Mouse (Mus musculus) embryo, embryonic 11.5 days (tissue): ENCODE measurements around the gene Hmg20a.
"Not testable (repeated sequence)": the region's sequence is repeated elsewhere in the genome, so short reads cannot be mapped to it uniquely, and the experiment has no call there.

ENCODE experiments used
- DNase-seq: peaks from one replicate; pipeline ENCODE4 v3.0.0-alpha.2; 2012; ENCODE audit warnings: low read depth, low spot score

Hmg20a gene

DNA sequence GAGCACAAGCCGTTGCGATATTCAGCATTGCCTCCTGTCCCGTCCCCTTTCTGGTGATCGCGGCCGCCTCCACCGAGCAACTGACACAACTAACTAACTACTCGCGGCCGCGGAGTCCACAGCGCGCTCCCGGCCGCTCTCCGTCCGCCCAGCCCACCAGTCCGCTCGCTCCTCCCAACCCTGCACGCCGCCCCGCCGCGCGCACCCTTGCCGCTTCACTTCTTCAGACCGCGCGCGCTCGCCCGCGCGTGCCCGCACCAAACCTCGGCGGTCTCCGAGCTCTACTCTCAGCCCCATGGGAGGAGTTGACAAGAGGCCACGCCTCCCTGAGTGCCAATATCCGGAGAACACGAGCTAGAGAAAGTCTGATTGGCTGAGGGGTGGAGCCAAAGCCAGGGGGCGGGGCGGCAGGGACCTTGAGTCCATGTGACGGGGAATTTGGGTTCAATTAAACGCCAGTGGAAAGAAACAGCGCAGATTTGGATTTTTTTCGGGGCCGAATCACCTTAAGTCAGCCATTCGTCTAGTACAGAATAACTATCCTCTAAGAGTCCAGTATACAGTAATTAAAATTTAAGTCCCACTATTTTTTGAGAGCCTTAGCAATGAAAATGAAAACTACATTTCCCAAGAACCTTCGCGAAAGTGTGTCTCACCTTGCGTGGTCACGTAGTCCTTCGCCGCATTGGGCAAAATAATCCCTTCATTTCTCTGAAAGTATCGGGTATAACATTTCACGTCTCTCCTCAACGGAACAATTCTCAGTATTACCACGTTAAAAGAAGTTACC is at the start of gene Hmg20a, which contains the start of gene Peak1:
Hmg20a (plus strand) TSS at position 662 of the 790 bp plus-strand sequence.
Peak1 (minus strand) TSS at position 120 of the 790 bp plus-strand sequence.
- DNase-seq, result peak; percentile 100

- no peak for DNase-seq
Measured at GRCm38 (mm10) chr9:56368814-56369213, 49.6 kb upstream of the Hmg20a start.

DNA sequence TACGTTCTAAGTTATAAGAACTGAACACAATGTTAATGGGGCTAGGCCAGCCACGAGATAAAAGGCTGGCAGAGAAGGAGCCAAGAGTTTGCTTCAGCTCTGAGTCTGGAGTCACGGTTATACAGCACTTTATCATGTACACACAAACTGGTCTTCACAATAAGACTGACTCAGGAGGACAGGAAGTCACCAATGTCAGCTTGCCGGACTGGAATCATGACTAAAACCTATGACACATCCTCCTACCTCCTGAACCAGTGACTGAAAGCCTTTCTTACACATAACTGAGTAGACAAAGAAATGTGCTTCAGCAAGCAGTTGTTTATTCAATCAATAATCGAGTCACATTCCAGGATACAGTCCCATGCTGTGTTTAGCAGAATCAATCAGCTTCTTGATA is 47.7 kb upstream of the Hmg20a start:
- DNase-seq, result no peak

DNA sequence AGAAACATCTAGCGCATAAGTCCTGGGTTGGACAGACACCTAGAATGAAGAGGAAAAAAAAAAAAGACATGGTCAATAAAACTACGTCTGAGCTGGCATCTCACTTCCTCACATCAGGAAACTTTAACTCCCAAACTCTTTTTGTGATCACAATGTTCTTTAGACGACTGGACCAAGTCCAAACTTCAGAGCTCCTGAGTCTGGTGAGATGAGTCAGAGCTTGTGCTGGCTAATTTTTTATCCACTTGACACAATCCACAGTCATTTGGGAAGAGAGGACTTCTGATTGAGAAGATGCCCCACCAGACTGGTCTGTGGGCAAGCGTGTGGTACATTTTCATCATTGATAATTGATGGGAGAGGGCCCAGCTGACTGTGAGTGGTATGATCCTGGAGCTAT is 44.0 kb upstream of the Hmg20a start:
- DNase-seq, result no peak

DNA sequence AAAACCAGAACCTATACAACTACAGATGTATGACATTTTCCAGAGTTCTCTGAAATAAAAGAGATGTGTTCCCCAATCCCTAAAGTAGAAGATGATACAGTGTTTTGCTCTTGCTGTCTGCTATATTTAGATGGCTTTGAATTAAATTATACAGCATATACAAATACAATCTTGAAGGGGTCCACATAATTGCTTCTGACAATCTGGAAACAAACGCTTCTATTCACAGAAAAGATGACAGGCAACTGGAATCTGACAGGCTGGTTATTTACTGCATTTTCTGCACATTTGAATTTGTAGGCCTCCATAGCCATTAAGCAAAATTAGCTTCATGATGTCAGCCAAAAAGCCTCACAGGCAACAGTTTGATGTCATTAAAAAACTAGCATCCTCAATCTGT is 35.6 kb upstream of the Hmg20a start:
- no peak for DNase-seq

GRCm38 (mm10) chr9:56392857-56393256 is 25.6 kb upstream of the Hmg20a start:
- no peak for DNase-seq

- no peak for DNase-seq
Measured at GRCm38 (mm10) chr9:56396306-56396705, 22.1 kb upstream of the Hmg20a start.

GRCm38 (mm10) chr9:56404619-56405018 is 13.8 kb upstream of the Hmg20a start:
- no peak for DNase-seq

DNA sequence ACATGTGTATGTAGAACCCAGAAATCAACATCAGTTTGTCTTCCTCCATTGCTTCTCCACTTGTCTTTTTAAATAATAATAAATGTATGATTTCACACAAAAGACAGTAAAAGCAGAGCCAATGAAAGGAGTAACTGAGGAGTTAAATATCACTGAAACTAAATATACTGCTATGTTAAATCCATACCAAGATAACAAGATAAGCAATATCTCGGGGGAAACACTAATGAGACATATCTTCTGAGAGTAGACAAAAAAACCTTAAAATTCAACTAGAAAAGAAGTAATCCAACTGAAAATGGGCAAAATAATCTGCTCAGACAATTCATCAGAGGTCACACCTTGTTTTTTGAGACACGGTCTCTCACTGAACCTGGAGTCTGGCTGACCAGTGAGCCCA is 8.5 kb upstream of the Hmg20a start:
- no peak for DNase-seq

DNA sequence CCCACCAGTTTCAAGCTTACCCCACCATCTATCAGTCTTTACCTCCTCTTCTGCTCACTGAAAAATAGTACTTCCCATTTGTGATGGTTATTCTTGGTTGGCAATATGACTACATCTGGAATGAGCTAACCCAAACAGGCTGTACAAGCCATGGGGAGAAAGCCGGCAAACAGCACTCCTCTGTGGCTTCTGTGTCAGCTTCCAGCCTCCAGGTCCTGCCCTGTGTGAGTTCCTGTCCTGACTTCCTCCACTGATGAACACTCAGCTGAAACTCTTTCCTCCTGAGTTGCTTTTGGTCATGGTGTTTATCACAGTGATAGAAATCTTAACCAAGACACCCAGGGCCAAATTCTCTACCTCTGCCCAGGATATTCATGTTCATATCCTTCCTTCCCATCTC is 5.7 kb upstream of the Hmg20a start:
- DNase-seq, result no peak

DNA sequence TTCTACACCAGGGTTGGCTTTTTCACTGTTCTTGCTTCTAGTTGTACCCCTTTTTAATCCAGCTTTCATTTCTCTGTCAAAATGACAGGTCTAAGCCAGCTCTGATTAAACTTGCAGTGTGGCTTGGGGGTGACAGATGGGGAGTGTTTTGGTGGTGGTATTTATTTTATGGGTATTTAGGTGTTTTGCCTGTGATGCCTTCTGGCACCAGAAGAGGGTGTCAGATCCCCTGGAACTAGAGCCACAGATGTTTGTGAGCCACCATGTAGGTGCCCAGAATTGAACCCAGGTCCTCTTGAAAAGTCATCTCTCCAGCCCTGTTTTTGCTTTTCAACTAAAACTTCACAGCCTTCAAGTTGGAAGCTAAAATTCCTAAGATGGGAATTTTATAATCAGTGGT is 4.1 kb upstream of the Hmg20a start:
- DNase-seq, result no peak

- DNase-seq, result no peak
Measured at GRCm38 (mm10) chr9:56415393-56415792, 3.0 kb upstream of the Hmg20a start.

DNA sequence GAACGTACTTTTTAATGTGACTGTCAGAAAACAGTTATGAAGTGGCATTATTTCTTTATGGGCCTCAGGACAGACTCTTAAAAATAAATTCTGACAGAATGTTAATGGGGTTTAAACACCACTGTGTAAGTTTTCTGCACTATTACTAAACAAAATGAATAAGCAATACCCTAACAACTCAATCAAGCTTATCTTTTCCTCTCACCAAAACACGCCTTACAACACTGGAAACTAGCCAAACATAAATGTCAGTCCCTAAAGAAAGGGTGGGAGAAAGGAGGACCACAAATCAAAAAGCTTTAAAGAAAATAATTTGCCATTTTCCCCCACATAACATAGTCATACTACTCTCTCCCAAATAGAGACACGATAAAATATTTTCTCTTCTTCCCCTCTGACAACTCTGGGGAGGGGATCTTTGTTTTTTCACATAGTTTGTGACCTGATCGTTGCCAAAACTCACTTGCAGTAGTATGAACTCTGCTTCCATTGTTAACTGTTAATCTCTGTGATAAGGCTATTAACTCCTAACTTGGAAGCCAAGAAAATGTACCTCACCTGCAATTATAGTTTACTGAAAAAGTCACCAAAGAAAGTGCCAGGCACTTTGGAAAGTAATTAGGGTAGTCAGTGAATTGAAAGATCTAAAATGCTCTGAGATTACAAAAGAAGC is 2.3 kb upstream of the Hmg20a start:
- DNase-seq, result no peak

- DNase-seq, result peak; percentile 51
Measured at GRCm38 (mm10) chr9:56417415-56417947, 928 bp upstream of the Hmg20a start.

DNA sequence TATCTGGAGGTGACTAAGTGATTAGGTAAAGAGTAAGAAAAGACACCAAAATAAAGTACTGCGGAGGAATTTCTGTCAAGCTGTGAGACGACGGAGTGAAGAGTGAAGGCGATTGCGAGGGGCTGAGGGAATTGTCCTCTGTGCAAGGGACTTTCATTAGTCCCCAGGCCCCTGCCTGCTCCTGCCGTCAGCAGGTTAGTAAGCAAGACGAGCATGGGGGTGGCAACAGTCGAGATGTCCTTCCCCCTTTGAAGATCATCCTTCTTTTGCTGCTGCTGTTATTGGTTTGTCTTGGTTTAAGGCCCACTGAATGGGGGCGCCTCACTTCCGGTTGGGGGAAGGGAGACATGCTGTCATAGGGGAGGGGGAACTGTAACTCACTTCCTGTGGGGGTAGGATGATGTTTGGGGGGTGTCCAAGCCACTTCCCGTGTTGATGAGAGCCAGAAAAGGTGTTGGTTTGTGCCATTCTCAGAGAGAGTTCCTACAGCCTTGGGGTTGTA is 380 bp downstream of the Hmg20a start:
- DNase-seq, result peak; percentile 60

GRCm38 (mm10) chr9:56420236-56420635 is 1.8 kb downstream of the Hmg20a start:
- no peak for DNase-seq

GRCm38 (mm10) chr9:56420892-56421601 is 2.6 kb downstream of the Hmg20a start:
- DNase-seq, result no peak

DNA sequence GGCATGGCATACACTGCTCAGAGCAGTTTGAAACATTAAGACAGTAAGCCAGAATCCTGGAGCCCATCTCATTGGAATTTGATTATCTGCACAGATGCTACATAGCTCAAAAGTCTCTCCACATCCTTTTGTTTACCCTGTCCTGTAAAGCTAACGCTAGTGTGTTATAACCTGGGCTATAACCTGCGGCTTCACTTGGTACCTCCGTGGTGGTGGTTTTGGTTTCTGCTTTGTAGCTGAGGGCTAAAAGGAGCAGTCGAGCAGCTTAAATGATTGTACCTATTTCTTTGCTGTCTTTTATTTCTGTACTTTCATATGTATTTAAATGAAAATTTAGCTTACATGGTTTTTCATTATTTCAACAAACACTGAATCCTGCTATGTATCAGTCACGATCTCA is 3.6 kb downstream of the Hmg20a start:
- DNase-seq, result no peak

GRCm38 (mm10) chr9:56424861-56425260 is 6.5 kb downstream of the Hmg20a start:
- no peak for DNase-seq

- DNase-seq, result no peak
Measured at GRCm38 (mm10) chr9:56435821-56436526, 17.6 kb downstream of the Hmg20a start.

- DNase-seq, result not testable (repeated sequence)
Measured at GRCm38 (mm10) chr9:56437300-56437892, 19.0 kb downstream of the Hmg20a start.
